Mouse (Mus musculus) liver, embryonic 13.5 days (tissue): ENCODE results near the gene Emg1. TPM values are rescaled to one million over a fixed set of nuclear protein-coding genes. Genes with fewer than 3 reads are reported as not detected.
"Not testable (repeated sequence)": the region's sequence is repeated elsewhere in the genome, so short reads cannot be mapped to it uniquely, and the experiment has no call there.

Source experiments
- ATAC-seq: fragments of 200-750 bp; cut with Nextera tagmentation; 2 replicates; pipeline ENCODE4 v1.8.0; 2017; ENCODE audit warnings: low read depth, mild to moderate bottlenecking, moderate number of reproducible peaks, moderate library complexity
- DNase-seq: peaks from one replicate; pipeline ENCODE4 v3.0.0; 2022
- H3K27ac ChIP-seq: fragments of 300-500 bp; sonication (generic); 2 replicates; pipeline ENCODE4 v1.5.1; 2015; ENCODE audit warnings: moderate library complexity, mild to moderate bottlenecking, inconsistent platforms
- H3K27me3 ChIP-seq: fragments of 300-500 bp; sonication (generic); 2 replicates; pipeline ENCODE4 v1.6.1; 2015; ENCODE audit warnings: mild to moderate bottlenecking, inconsistent platforms
- H3K36me3 ChIP-seq: fragments of 300-500 bp; sonication (generic); 2 replicates; pipeline ENCODE4 v1.6.1; 2015; ENCODE audit warnings: mild to moderate bottlenecking, inconsistent platforms
- H3K4me1 ChIP-seq: fragments of 300-500 bp; sonication (generic); replicated peaks from 2 replicates; pipeline ENCODE4 v1.6.1; 2015; ENCODE audit warnings: inconsistent platforms
- H3K4me2 ChIP-seq: fragments of 300-500 bp; sonication (generic); 2 replicates; pipeline ENCODE4 v1.6.1; 2015; ENCODE audit warnings: inconsistent platforms, mild to moderate bottlenecking, moderate library complexity
- H3K4me3 ChIP-seq: fragments of 300-500 bp; sonication (generic); replicated peaks from 2 replicates; pipeline ENCODE4 v1.5.1; 2015; ENCODE audit warnings: mild to moderate bottlenecking, inconsistent platforms
- H3K9ac ChIP-seq: fragments of 300-500 bp; sonication (generic); 2 replicates; pipeline ENCODE4 v1.6.1; 2015; ENCODE audit warnings: mild to moderate bottlenecking, inconsistent platforms
- H3K9me3 ChIP-seq: fragments of 300-500 bp; sonication (generic); replicated peaks from 2 replicates; pipeline ENCODE4 v1.6.1; 2016; ENCODE audit warnings: inconsistent platforms
- WGBS: fragments of 180-500 bp; shearing (Covaris S2); methylation state at CpG from one replicate; pipeline ENCODE4 v1.1.7; 2015; ENCODE audit not compliant: insufficient replicate concordance; 5-methylcytosine and 5-hydroxymethylcytosine counted together
- polyA plus RNA-seq: library from polyadenylated mRNA; unstranded; fragments of >200 nt; fragmentation: Nextera tagmentation; extraction: Ambion mirVana; gene quantifications from 2 replicates; pipeline ENCODE4 v1.2.1, GENCODE M21; 2015

Emg1 gene
- polyA plus RNA-seq, 1 experiment from 2014 or later = 189 TPM

- no peak overlapping the region for H3K27ac ChIP-seq
- no peak for ATAC-seq
Observed at GRCm38 (mm10) chr6:124689011-124689410, 23.0 kb downstream of the Emg1 start.

GRCm38 (mm10) chr6:124688151-124688758, 23.7 kb downstream of the Emg1 start:
- no peaks in the 10 kb centered on the region for H3K27me3 ChIP-seq
- WGBS = 63% methylated on average over 8 of the region's 8 CpGs
- no peak for ATAC-seq
- H3K4me2 ChIP-seq = no peak overlapping the region
- H3K9me3 ChIP-seq = no peaks in the 10 kb centered on the region
- DNase-seq = no peak
- H3K4me1 ChIP-seq = peaks cover 77% of the 10 kb centered on the region
- peak overlapping the region; percentile 14; the same call in 1 of the 2 replicates for H3K27ac ChIP-seq
- H3K4me3 ChIP-seq = no peak overlapping the region
- H3K9ac ChIP-seq = no peak overlapping the region
- H3K36me3 ChIP-seq = 0 out of 2 replicates have a peak, but pooled peaks cover 7% of the 10 kb centered on the region

More at GRCm38 (mm10) chr6:124689011-124689410, 23.0 kb downstream of the Emg1 start:
- WGBS = 85% methylated on average over 3 of the region's 3 CpGs
- no peak for DNase-seq
- Histone ChIP-seq H3K9ac (no peak overlapping the region), H3K4me3 (no peak overlapping the region), H3K4me2 (no peak overlapping the region), H3K36me3 (peaks cover 12% of the 10 kb centered on the region; the same call in 1 of the 2 replicates), H3K9me3 (no peaks in the 10 kb centered on the region), H3K4me1 (peaks cover 77% of the 10 kb centered on the region), H3K27me3 (no peaks in the 10 kb centered on the region)

- DNase-seq = not testable (repeated sequence)
Observed at GRCm38 (mm10) chr6:124686644-124687043, 25.3 kb downstream of the Emg1 start.

GRCm38 (mm10) chr6:124685606-124686386, 26.2 kb downstream of the Emg1 start:
- Histone ChIP-seq H3K27me3 (no peaks in the 10 kb centered on the region), H3K36me3 (peaks cover 12% of the 10 kb centered on the region; the same call in 1 of the 2 replicates), H3K27ac (peak overlapping the region; percentile 60), H3K9me3 (no peaks in the 10 kb centered on the region), H3K9ac (peak overlapping the region; percentile 37; the same call in 1 of the 2 replicates), H3K4me1 (peaks cover 85% of the 10 kb centered on the region), H3K4me2 (peak overlapping the region; percentile 41), H3K4me3 (no peak overlapping the region)
- DNase-seq (peak; percentile 58), ATAC-seq (peak; percentile 52)
- 23% methylated on average over 12 of the region's 12 CpGs for WGBS

More at GRCm38 (mm10) chr6:124686644-124687043, 25.3 kb downstream of the Emg1 start:
- H3K4me3 ChIP-seq, H3K27me3 ChIP-seq, ATAC-seq, H3K9ac ChIP-seq, H3K36me3 ChIP-seq, H3K9me3 ChIP-seq, H3K4me2 ChIP-seq: not testable (repeated sequence)
- Histone ChIP-seq H3K4me1 (peaks cover 80% of the 10 kb centered on the region), H3K27ac (0 out of 2 replicates have a peak overlapping the region, but pooled peaks have one; percentile 60)
- 59% methylated on average over 1 of the region's 1 CpGs for WGBS

GRCm38 (mm10) chr6:124683591-124684417, 28.2 kb downstream of the Emg1 start:
- Histone ChIP-seq H3K4me3 (peak overlapping the region; percentile 16; the same call in 1 of the 2 replicates), H3K4me1 (peaks cover 74% of the 10 kb centered on the region), H3K4me2 (peak overlapping the region; percentile 53), H3K27ac (peak overlapping the region; percentile 80), H3K9me3 (no peaks in the 10 kb centered on the region), H3K27me3 (no peaks in the 10 kb centered on the region), H3K9ac (peak overlapping the region; percentile 47), H3K36me3 (peaks cover 17% of the 10 kb centered on the region; the same call in 1 of the 2 replicates)
- ATAC-seq (peak; percentile 90), DNase-seq (peak; percentile 57)
- 52% methylated on average over 14 of the region's 14 CpGs for WGBS

- not testable (repeated sequence) for H3K4me2 ChIP-seq, H3K9ac ChIP-seq, H3K9me3 ChIP-seq, ATAC-seq, H3K27me3 ChIP-seq, DNase-seq, H3K4me3 ChIP-seq
- WGBS = 57% methylated on average over 6 of the region's 6 CpGs
- Histone ChIP-seq H3K36me3 (peaks cover 17% of the 10 kb centered on the region; the same call in 1 of the 2 replicates), H3K4me1 (peaks cover 77% of the 10 kb centered on the region), H3K27ac (peak overlapping the region; percentile 80)
Observed at GRCm38 (mm10) chr6:124682291-124682690, 29.7 kb downstream of the Emg1 start.

GRCm38 (mm10) chr6:124679486-124679885, 32.5 kb downstream of the Emg1 start:
- Histone ChIP-seq H3K27ac (no peak overlapping the region), H3K36me3 (peaks cover 25% of the 10 kb centered on the region), H3K9me3 (no peaks in the 10 kb centered on the region), H3K4me3 (no peak overlapping the region), H3K27me3 (no peaks in the 10 kb centered on the region), H3K4me1 (peaks cover 70% of the 10 kb centered on the region), H3K9ac (no peak overlapping the region), H3K4me2 (no peak overlapping the region)
- WGBS = 92% methylated on average over 3 of the region's 3 CpGs
- no peak for ATAC-seq
- DNase-seq = no peak

GRCm38 (mm10) chr6:124678769-124679168, 33.2 kb downstream of the Emg1 start:
- Histone ChIP-seq H3K4me2 (no peak overlapping the region), H3K36me3 (peaks cover 33% of the 10 kb centered on the region), H3K9ac (no peak overlapping the region), H3K27ac (no peak overlapping the region), H3K9me3 (no peaks in the 10 kb centered on the region), H3K4me1 (peaks cover 70% of the 10 kb centered on the region), H3K4me3 (no peak overlapping the region), H3K27me3 (no peaks in the 10 kb centered on the region)
- DNase-seq (no peak), ATAC-seq (no peak)
- WGBS = 72% methylated on average over 7 of the region's 7 CpGs

- no peak for ATAC-seq
Observed at GRCm38 (mm10) chr6:124676171-124676570, 35.8 kb downstream of the Emg1 start.

GRCm38 (mm10) chr6:124674591-124674990, 37.4 kb downstream of the Emg1 start:
- no peak overlapping the region for H3K27ac ChIP-seq
- no peak overlapping the region for H3K4me3 ChIP-seq
- peaks cover 45% of the 10 kb centered on the region for H3K36me3 ChIP-seq

More at GRCm38 (mm10) chr6:124676171-124676570, 35.8 kb downstream of the Emg1 start:
- WGBS = 76% methylated on average over 6 of the region's 6 CpGs
- Histone ChIP-seq H3K27ac (peak overlapping the region; percentile 26; the same call in 1 of the 2 replicates), H3K9ac (no peak overlapping the region), H3K36me3 (peaks cover 38% of the 10 kb centered on the region), H3K4me1 (peaks cover 65% of the 10 kb centered on the region), H3K9me3 (no peaks in the 10 kb centered on the region), H3K4me2 (no peak overlapping the region), H3K27me3 (no peaks in the 10 kb centered on the region), H3K4me3 (no peak overlapping the region)
- no peak for DNase-seq

GRCm38 (mm10) chr6:124673619-124674018, 38.4 kb downstream of the Emg1 start:
- Histone ChIP-seq H3K4me1 (peaks cover 83% of the 10 kb centered on the region), H3K4me3 (no peak overlapping the region), H3K9ac (no peak overlapping the region), H3K27ac (no peak overlapping the region), H3K4me2 (no peak overlapping the region), H3K36me3 (peaks cover 41% of the 10 kb centered on the region), H3K9me3 (no peaks in the 10 kb centered on the region), H3K27me3 (no peaks in the 10 kb centered on the region)
- DNase-seq (no peak), ATAC-seq (no peak)
- WGBS = 91% methylated on average over 9 of the region's 9 CpGs

More at GRCm38 (mm10) chr6:124674591-124674990, 37.4 kb downstream of the Emg1 start:
- ATAC-seq = no peak
- Histone ChIP-seq H3K9me3 (no peaks in the 10 kb centered on the region), H3K4me2 (no peak overlapping the region), H3K27me3 (no peaks in the 10 kb centered on the region), H3K4me1 (peaks cover 77% of the 10 kb centered on the region), H3K9ac (no peak overlapping the region)
- 86% methylated on average over 7 of the region's 7 CpGs for WGBS
- no peak for DNase-seq
